Mouse (Mus musculus) E14TG2a.4 (cell line): ENCODE data around the gene Id1.

Source experiments
- CTCF ChIP-seq: conservative IDR thresholded peaks from 2 replicates; pipeline ENCODE4 v1.5.1; 2014; ENCODE audit warnings: low read length
- NANOG ChIP-seq: IDR thresholded peaks from 2 replicates; pipeline ENCODE4 v1.6.1; 2014; ENCODE audit warnings: borderline replicate concordance, low read length, mixed read lengths
- POU5F1 ChIP-seq: IDR thresholded peaks from 2 replicates; pipeline ENCODE4 v1.6.1; 2014; ENCODE audit warnings: low read length, borderline replicate concordance

GRCm38 (mm10) chr2:152734984-152735383, 1.1 kb upstream of the Id1 start:
- TF ChIP-seq CTCF (no peak), POU5F1 (no peak), NANOG (no peak)
